Mouse (Mus musculus): ENCODE results near the gene Chrm4. TPM values are rescaled to one million over a fixed set of nuclear protein-coding genes. Genes with fewer than 3 reads are reported as not detected.

Gene Chrm4
- total RNA-seq, 2 experiments from 2014 or later: 44.0 to 51.3 TPM

- intact Hi-C loops (cut with DNase I): no loop called here
Measured at GRCm38 (mm10) chr2:91958701-91959457, 31.8 kb downstream of the Chrm4 start.

GRCm38 (mm10) chr2:91959544-91960410 is 32.7 kb downstream of the Chrm4 start:
- intact Hi-C loops (cut with DNase I): loop anchor here (5.0 kb wide), 1 partner anchor 32 kb away; the partner anchor contains the start of gene Chrm4

More at GRCm38 (mm10) chr2:91958701-91959457, 31.8 kb downstream of the Chrm4 start:
- peak; percentile 58 to 63 for DNase-seq (ENCODE audit: low spot score in 2 of 2)

DNA sequence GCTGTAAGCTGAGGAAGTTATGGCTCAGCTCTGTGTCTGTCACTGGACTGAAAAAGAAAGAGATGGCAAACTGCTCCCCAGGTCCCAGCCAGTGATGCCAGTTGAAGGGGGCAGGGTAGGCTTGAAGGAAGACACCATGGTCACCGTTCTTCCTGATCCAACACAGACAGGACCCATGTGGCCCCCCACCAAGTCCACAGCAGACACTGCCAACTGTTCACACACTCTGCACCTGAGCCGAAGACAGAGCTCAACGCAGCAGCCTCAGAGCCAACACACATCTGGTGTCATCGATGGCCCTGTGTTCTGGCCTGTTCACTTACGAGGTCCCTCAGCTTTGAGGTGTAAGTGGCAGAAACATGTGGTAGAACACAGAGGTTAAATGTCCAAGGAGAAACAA is 33.4 kb downstream of the Chrm4 start:
- no peak for DNase-seq (ENCODE audit: low spot score in 2 of 2)
- intact Hi-C loops (cut with DNase I): loop anchor here (5.0 kb wide), 1 partner anchor 33 kb away; the partner anchor contains the start of gene Chrm4

More at GRCm38 (mm10) chr2:91959544-91960410, 32.7 kb downstream of the Chrm4 start:
- DNase-seq (ENCODE audit: low spot score in 2 of 2): no peak

DNA sequence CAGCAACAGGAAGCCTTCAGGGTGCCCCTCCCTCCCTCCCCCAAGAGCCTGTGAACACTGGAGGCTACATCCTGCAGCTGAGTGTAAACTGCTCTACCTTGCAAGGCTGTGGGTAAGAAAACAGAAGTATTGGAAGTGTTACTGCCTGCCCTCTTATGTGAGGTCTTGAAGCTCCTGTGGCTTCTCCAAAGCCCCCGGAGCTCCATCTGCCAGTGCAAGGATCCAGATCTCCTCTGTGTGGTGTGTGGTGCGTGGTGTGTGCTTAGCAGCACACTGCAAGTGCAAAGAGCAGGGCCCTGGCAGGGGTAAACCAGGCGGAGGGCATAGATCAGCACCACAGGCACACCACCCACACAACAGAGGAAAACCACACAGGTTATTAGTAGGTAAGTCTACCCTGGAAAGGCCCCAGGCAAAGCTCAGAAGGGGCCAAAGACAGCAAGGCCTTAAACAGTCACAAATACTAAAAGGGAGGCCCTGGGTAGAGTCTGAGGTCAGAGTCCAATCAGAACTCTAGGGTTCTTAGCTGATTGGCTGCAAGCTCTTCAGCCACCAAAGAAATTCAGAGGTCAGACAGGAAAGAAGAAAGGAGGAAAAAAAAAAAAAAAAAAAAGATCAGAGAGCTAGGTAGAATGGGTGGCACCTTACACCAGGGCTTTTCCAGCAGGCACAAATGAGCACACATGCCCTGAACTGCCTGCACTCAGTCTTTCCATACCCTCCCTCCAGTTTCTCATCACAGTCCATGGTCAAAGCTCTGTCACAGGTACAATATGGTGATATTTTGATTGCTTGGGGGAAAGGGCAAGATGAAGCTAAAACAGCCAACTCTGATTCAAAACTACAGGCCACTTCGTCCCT is 35.1 kb downstream of the Chrm4 start:
- no peak for DNase-seq (ENCODE audit: low spot score in 2 of 2)
- intact Hi-C loops (cut with DNase I): loop anchor here (2.0 to 5.0 kb wide), 2 partner anchors 17 to 35 kb away; partner anchors contain the start of genes Chrm4 and Gm9821

DNA sequence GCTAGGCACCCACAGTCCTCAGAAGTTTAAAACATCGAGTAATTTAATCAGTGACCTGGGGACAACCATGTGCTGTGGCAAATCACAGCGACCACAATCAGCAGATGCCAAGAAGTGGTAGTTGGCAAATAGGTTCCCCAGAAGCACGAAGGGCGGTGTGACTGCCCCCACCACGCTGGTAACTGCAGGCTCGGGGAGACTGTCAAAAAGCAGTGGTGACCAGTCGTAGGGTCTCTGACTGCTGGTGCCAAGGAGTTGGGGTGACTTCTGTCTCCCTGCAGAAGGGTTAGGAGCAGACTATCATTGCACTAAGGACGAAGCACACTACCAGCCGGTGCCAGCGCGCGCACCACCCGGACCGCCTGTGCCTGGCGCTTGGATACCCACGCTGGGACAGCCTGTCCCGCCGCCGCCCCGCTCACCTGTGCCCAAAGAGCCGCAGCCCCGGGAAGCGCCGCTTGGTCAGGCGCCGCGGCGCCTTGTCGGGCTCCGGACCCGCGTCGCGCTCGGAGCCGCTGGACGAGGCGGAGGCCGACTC is 35.9 kb downstream of the Chrm4 start:
- DNase-seq (ENCODE audit: low spot score in 2 of 2): peak; percentile 41 to 46
- intact Hi-C loops (cut with DNase I): loop anchor here (2.0 to 5.0 kb wide), 2 partner anchors 18 to 36 kb away; partner anchors contain the start of genes Chrm4 and Gm9821

DNA sequence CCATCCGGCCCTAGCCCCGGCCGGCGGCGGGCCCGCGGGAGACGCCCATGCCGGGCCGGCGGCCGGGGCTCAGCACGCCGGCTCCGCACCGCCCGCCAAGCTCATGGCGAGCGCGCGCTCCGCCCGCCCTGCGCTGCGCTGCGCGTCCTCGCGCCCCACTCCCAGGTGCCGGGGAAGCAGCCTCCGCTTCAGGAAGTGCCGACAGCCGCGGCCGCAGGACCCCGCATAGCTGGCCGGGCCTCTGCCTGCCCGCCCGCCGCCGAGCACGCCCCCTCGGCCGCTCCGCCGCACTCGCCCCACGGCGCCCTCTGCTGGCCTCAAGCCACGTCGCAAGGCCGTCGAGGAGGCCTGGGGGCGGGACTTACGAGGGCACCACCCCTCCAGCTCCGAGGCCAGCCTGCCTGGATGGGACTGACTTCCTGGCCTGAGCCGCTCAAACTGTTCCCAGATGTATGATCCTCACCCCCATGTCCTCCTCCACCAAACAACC is 36.4 kb downstream of the Chrm4 start:
- peak; percentile 95 for DNase-seq (ENCODE audit: low spot score in 2 of 2)
- intact Hi-C loops (cut with DNase I): loop anchor here (2.0 to 5.0 kb wide), 2 partner anchors 19 to 36 kb away; partner anchors contain the start of genes Chrm4 and Gm9821

GRCm38 (mm10) chr2:91964610-91965204 is 37.7 kb downstream of the Chrm4 start:
- intact Hi-C loops (cut with DNase I): loop anchor here (5.0 kb wide), 1 partner anchor 37 kb away; the partner anchor contains the start of gene Chrm4
- DNase-seq (ENCODE audit: low spot score in 2 of 2): no peak

DNA sequence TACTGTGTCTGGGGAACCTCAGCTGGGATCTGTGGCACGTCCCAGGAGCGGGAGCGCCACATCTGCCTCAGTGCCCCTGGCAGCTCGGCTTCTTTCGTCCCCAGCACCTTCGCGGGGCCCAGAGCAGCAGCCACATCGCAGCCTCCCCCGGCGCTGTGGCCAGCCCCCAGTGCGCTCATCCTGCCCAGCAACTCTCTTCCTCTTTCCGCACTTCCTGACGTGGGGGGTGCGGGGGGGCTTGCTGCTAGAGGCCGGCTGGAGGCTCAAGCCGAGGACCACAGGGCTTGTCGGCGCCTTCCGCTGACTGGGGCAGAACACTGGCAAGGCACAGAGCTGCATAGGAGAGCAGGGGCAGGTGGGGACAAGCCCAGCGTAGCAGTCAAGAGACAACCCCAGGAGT is 38.4 kb downstream of the Chrm4 start:
- no peak for DNase-seq (ENCODE audit: low spot score in 2 of 2)
- intact Hi-C loops (cut with DNase I): no loop called here

- no peak for DNase-seq (ENCODE audit: low spot score in 2 of 2)
- intact Hi-C loops (cut with DNase I): no loop called here
Measured at GRCm38 (mm10) chr2:91966367-91966766, 39.3 kb downstream of the Chrm4 start.

- intact Hi-C loops (cut with DNase I): no loop called here
- DNase-seq (ENCODE audit: low spot score in 2 of 2): no peak
Measured at GRCm38 (mm10) chr2:91967962-91968361, 40.9 kb downstream of the Chrm4 start.

GRCm38 (mm10) chr2:91971231-91972097 is 44.4 kb downstream of the Chrm4 start:
- intact Hi-C loops (cut with DNase I): no loop called here
- peak; percentile 71 to 78 for DNase-seq (ENCODE audit: low spot score in 2 of 2)

- intact Hi-C loops (cut with DNase I): no loop called here
- no peak for DNase-seq (ENCODE audit: low spot score in 2 of 2)
Measured at GRCm38 (mm10) chr2:91972121-91972566, 45.1 kb downstream of the Chrm4 start.

- intact Hi-C loops (cut with DNase I): no loop called here
- no peak for DNase-seq (ENCODE audit: low spot score in 2 of 2)
Measured at GRCm38 (mm10) chr2:91973416-91974135, 46.5 kb downstream of the Chrm4 start.

DNA sequence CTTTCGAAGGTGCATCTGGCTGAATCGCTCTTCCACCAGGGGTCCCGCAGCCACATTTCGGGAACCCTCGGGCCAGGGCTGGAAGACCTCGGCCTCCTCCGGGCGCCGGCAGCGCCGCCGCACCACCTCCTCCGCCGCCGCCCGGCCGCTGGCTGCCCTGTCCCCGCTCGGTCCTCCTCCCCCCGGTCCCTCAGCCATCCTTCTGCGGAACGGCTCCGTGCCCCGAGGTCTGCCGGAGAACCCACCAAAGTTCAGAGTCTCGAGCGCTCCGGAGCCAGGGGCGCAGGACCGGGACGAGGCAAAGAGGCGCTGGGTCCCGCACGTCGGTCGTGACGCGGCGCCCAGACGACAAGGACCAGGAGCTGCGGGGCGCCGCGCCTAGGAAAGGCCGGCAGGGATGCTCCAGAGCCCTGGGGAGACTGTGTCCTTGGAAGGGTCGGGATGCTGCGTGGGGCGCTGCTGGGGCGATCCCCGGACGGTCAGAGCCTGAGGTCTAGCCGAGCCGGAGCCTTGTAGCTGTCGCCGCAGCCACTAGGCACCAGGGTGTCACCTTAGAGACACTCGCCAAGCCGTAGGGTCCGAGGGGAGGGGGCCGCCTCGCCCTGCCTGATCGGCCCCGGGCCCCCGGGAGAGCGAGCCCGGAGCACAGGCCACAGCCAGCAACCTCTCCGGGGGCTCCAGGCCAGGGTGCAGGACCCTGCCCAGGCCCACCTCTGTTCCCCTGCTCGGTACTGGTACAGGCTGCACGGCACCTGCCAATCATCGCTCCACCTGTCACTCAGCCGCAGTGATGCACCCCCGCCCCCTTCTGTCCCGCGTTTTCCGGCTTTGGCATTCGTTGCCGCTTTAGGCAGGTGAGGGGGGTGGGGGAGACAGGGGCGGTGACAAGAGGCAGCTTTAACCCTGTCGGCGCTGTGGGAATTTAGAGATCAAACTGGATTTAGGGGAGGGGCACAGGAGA is 48.8 kb downstream of the Chrm4 start, which contains the start of gene Dgkz:
Gene Dgkz, minus strand, starts transcription at position 284 of the 961 bp plus-strand sequence.
- peak in 1 of 2 experiments; percentile 52 for DNase-seq (ENCODE audit: low spot score in 2 of 2)
- intact Hi-C loops (cut with DNase I): loop anchor here (5.0 kb wide), 1 partner anchor 34 kb away; no protein-coding TSS in a partner anchor

DNA sequence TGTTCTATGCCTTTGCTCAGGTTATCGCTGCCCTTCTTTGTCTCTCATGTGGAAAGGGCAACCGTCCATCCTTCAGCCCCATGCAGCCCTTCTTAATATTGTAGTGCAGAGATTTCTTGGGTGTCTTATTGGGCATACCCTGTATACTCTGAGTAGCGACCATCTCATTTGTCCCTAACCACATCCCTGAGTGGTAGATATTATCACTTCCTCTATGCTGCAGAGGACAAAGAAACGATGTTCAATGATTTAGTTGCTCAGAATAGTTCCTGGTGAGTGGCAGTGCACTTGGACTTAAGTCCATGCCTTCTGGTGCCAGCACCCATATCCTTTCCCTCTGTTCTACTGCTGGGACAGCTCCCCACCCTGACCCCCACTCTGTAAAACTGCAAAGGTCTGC is 50.9 kb downstream of the Chrm4 start:
- intact Hi-C loops (cut with DNase I): loop anchor here (5.0 kb wide), 1 partner anchor 36 kb away; no protein-coding TSS in a partner anchor
- no peak for DNase-seq (ENCODE audit: low spot score in 2 of 2)

Measured in left cerebral cortex, postnatal 36 days (tissue).